Mouse (Mus musculus) liver, postnatal 0 days (tissue): ENCODE data around the gene Srebf1. TPM values are rescaled to one million over a fixed set of nuclear protein-coding genes. Genes with fewer than 3 reads are reported as not detected.
A peak's percentile ranks its signal among the peaks of the same experiment; 100 is the strongest.

Experiments
- ATAC-seq: fragments of 200-750 bp; cut with Nextera tagmentation; 2 replicates; pipeline ENCODE4 v1.8.0; 2017; ENCODE audit warnings: mild to moderate bottlenecking, moderate library complexity
- DNase-seq: peaks from one replicate; pipeline ENCODE4 v3.0.0-alpha.2; 2016
- H3K27ac ChIP-seq: fragments of 300-500 bp; sonication (generic); 2 replicates; pipeline ENCODE4 v1.5.1; 2014; ENCODE audit warnings: antibody characterized with exemption, moderate library complexity, mild to moderate bottlenecking, low read depth
- H3K27me3 ChIP-seq: fragments of 300-500 bp; sonication (generic); 2 replicates; pipeline ENCODE4 v1.6.1; 2014; ENCODE audit warnings: low read length, control low read depth, mixed read lengths; ENCODE audit not compliant: insufficient read depth
- H3K36me3 ChIP-seq: fragments of 300-500 bp; sonication (generic); replicated peaks from 2 replicates; pipeline ENCODE4 v1.6.1; 2014; ENCODE audit warnings: mild to moderate bottlenecking, control low read depth, low read length, moderate library complexity, mixed read lengths; ENCODE audit not compliant: insufficient read depth
- H3K4me1 ChIP-seq: fragments of 300-500 bp; sonication (generic); 2 replicates; pipeline ENCODE4 v1.6.1; 2014; ENCODE audit warnings: antibody characterized with exemption, mild to moderate bottlenecking, control low read depth; ENCODE audit not compliant: insufficient read depth
- H3K4me2 ChIP-seq: fragments of 300-500 bp; sonication (generic); 2 replicates; pipeline ENCODE4 v1.6.1; 2014; ENCODE audit warnings: low read depth, mild to moderate bottlenecking, low read length, moderate library complexity, mixed read lengths
- H3K4me3 ChIP-seq: fragments of 300-500 bp; sonication (generic); 2 replicates; pipeline ENCODE4 v1.5.1; 2014; ENCODE audit warnings: low read depth, low read length
- H3K9ac ChIP-seq: fragments of 300-500 bp; sonication (generic); replicated peaks from 2 replicates; pipeline ENCODE4 v1.6.1; 2014; ENCODE audit warnings: mild to moderate bottlenecking, moderate library complexity
- H3K9me3 ChIP-seq: fragments of 300-500 bp; sonication (generic); 2 replicates; pipeline ENCODE4 v1.6.1; 2016; ENCODE audit warnings: mild to moderate bottlenecking, control low read depth, low read length, mixed read lengths
- CTCF ChIP-seq: sonication (generic); IDR thresholded peaks from 2 replicates; pipeline ENCODE4 v1.5.1; 2016; ENCODE audit warnings: antibody characterized with exemption, low read depth
- EP300 ChIP-seq: IDR thresholded peaks from 2 replicates; pipeline ENCODE4 v1.6.1; 2016; ENCODE audit warnings: antibody characterized with exemption, low read depth, mild to moderate bottlenecking
- WGBS: fragments of 180-500 bp; shearing (Covaris S2); extraction: QIAGEN DNeasy Blood & Tissue Kit; methylation state at CpG from one replicate; pipeline ENCODE4 v1.1.7; 2014; ENCODE audit not compliant: insufficient replicate concordance; 5-methylcytosine and 5-hydroxymethylcytosine counted together
- polyA plus RNA-seq: library from polyadenylated mRNA; unstranded; fragments of >200 nt; fragmentation: Nextera tagmentation; extraction: Ambion mirVana; gene quantifications from 2 replicates; pipeline ENCODE4 v1.2.1, GENCODE M21; 2015

The Srebf1 gene
- polyA plus RNA-seq, 1 experiment from 2014 or later, result 21.4 TPM

DNA sequence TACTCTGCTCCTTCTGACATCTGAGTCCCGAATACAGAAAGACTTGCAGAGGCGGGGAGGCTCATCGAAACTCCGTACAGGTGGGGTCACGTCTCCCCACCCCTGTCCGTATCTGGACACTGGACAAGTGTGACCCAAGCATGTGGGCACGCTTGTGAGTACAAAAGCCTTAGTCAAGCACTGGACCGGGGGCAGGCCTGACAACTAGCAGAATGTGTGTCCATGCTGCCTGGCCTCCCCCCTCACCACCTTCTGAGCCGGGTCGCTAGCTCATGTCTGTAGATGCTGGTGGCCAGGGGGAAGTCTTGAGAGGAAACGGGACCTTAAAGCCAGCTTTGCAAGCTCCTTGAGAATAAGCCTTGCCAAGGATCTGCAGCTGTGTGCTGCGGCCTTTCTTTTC is 10.6 kb downstream of the Srebf1 start:
- H3K36me3 ChIP-seq, result peaks cover 4% of the 10 kb centered on the region
- DNase-seq, result no peak
- WGBS, result 59% methylated on average over 12 of the region's 12 CpGs
- peak overlapping the region; percentile 93; the same call in 1 of the 2 replicates for H3K27ac ChIP-seq
- TF ChIP-seq CTCF (no peak), EP300 (no peak)
- H3K4me1 ChIP-seq, result peaks cover 56% of the 10 kb centered on the region
- peak overlapping the region; percentile 8; the same call in 1 of the 2 replicates for H3K9ac ChIP-seq
- H3K9me3 ChIP-seq, result no peaks in the 10 kb centered on the region
- no peak overlapping the region for H3K4me3 ChIP-seq
- no peak overlapping the region for H3K4me2 ChIP-seq
- no peaks in the 10 kb centered on the region for H3K27me3 ChIP-seq
- no peak for ATAC-seq

DNA sequence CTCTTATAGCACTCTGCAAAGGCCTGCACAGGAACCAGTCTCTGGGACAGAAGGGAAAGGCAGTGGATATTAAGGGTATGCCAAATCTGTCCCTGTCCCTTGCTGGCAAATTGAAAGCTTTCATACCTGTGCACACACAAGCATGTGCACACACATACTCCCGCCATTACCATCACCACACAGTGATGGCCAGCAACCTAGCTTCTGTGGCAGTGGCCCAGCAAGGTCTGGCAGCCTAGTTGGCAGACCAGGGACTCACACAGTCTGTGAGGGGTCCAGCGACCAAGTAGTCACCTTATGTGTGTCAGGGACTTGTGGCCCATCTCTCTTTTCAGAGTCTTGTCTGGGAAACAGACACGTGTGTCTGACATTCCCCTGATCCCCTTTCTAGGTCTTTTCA is 11.2 kb downstream of the Srebf1 start:
- H3K4me1 ChIP-seq, result peaks cover 61% of the 10 kb centered on the region
- no peak for ATAC-seq
- 0 out of 2 replicates have a peak overlapping the region, but pooled peaks have one; percentile 26 for H3K9ac ChIP-seq
- no peaks in the 10 kb centered on the region for H3K27me3 ChIP-seq
- DNase-seq, result no peak
- peak overlapping the region; percentile 90 for H3K4me2 ChIP-seq
- no peaks in the 10 kb centered on the region for H3K9me3 ChIP-seq
- WGBS, result 64% methylated on average over 3 of the region's 3 CpGs
- TF ChIP-seq EP300 (no peak), CTCF (no peak)
- H3K4me3 ChIP-seq, result no peak overlapping the region
- peaks cover 10% of the 10 kb centered on the region for H3K36me3 ChIP-seq
- H3K27ac ChIP-seq, result peak overlapping the region; percentile 93

DNA sequence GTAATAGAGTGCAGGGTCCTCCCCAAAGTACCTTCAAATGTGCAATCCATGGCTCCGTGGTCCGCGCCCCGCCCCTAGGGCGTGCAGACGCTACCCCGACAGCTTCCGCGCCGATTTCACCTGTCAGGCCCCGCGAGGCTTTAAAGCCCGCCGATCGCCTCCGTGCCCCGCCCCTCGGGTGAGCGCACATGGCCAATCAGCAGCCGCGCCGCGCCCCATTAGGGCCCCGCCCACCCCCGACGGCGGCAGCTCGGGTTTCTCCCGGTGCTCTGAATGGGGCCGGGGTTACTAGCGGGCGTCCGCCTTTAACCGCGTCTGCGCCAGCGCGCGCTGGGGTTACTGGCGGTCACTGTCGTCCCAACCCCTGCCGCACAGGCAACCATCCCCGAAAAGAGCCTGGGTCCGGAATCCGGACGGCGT is 12.1 kb downstream of the Srebf1 start:
- H3K9ac ChIP-seq, result peak overlapping the region; percentile 69
- peaks cover 68% of the 10 kb centered on the region for H3K4me1 ChIP-seq
- H3K27me3 ChIP-seq, result no peaks in the 10 kb centered on the region
- peak overlapping the region; percentile 90 for H3K4me2 ChIP-seq
- peaks cover 18% of the 10 kb centered on the region for H3K36me3 ChIP-seq
- under 1% methylated on average over 45 of the region's 47 CpGs for WGBS
- peak; percentile 99 for DNase-seq
- ATAC-seq, result peak; percentile 95
- no peak; the same call in 1 of the 2 replicates for TF ChIP-seq EP300
- H3K9me3 ChIP-seq, result no peaks in the 10 kb centered on the region
- H3K4me3 ChIP-seq, result peak overlapping the region; percentile 56
- peak overlapping the region; percentile 93 for H3K27ac ChIP-seq

DNA sequence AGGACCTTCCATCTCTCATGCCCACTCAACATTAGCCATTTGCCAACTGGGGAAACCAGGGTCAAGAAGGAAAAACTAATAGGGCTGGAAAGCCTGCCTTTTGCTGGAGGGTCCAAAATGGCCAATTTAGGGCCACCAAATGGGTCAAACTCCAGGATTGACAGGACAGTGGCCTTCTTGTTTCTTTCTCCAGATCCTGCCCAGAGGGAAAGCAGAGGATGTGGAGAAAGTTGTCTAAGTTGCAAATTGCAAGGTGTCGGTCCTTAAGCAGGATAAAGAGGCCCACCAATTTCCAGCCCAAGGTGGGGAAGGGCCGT is 12.5 kb downstream of the Srebf1 start:
- no peaks in the 10 kb centered on the region for H3K27me3 ChIP-seq
- peak overlapping the region; percentile 90 for H3K4me2 ChIP-seq
- peaks cover 22% of the 10 kb centered on the region for H3K36me3 ChIP-seq
- peak overlapping the region; percentile 93 for H3K27ac ChIP-seq
- 0% methylated on average over 2 of the region's 2 CpGs for WGBS
- H3K9me3 ChIP-seq, result no peaks in the 10 kb centered on the region
- no peak for TF ChIP-seq CTCF
- TF ChIP-seq EP300, result no peak
- DNase-seq (no peak), ATAC-seq (no peak)
- H3K4me1 ChIP-seq, result peaks cover 70% of the 10 kb centered on the region
- peak overlapping the region; percentile 69 for H3K9ac ChIP-seq
- H3K4me3 ChIP-seq, result peak overlapping the region; percentile 56

DNA sequence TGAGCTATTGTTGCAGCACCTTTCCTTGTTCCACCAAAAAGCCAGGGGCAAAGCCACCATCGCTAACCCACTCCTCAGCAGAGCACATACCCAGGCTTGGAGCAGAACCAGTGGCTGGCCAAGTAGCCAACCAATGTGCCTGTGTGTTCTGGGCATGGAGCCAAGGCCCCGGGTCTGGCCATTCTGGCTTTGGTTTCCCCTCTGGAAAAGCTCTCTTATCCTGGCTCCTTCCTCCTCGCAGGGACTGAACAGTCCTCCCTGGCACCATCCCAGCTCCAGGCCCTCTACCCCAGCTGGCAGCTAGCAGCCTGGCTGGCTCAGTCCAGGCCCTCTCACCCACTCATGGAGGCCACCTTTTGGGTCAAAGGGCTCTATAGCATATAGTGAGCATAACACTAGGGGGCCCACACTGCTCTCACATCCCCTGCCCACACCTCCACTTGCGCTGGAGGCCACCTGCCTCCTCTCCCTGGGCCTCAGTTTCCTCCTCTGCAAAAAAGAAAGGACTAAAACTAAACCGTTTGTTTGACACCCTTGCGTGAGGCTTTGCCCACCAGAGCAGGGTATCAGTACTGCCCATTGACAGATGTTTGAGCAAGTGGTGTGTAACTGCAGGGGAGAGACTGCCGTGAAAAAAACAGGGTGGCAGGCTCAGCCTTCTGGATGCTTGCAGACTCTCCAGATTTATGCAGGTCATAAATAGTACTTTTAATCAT is 13.0 kb downstream of the Srebf1 start:
- H3K36me3 ChIP-seq, result peaks cover 27% of the 10 kb centered on the region
- peak overlapping the region; percentile 56 for H3K4me3 ChIP-seq
- H3K27me3 ChIP-seq, result no peaks in the 10 kb centered on the region
- no peak for TF ChIP-seq EP300
- TF ChIP-seq CTCF, result no peak
- H3K9ac ChIP-seq, result peak overlapping the region; percentile 69
- ATAC-seq, result no peak
- 22% methylated on average over 7 of the region's 7 CpGs for WGBS
- H3K9me3 ChIP-seq, result no peaks in the 10 kb centered on the region
- peaks cover 70% of the 10 kb centered on the region for H3K4me1 ChIP-seq
- peak overlapping the region; percentile 93 for H3K27ac ChIP-seq
- DNase-seq, result peak; percentile 78
- H3K4me2 ChIP-seq, result peak overlapping the region; percentile 90

DNA sequence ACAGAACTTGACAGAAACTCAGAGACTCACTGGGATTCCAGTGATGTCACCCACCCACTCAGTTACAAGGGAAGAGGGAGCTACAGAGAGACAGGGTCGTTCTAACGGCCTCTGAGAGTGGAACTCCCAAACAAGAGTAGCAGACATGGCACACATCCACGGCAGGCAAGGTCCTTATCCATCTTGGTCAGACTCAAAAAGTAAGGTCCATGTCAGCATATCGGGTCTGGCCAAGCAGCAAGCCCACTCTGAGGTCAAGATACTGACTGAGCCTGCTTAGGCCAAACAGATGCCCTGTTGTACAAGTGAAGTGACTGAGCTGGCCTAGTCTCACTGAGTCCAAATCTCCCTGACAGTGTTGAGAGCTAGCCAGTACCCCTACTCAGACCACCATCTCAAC is 13.7 kb downstream of the Srebf1 start:
- TF ChIP-seq CTCF (no peak), EP300 (no peak)
- ATAC-seq (no peak), DNase-seq (no peak)
- Histone ChIP-seq H3K36me3 (peaks cover 34% of the 10 kb centered on the region), H3K27ac (peak overlapping the region; percentile 93), H3K9ac (peak overlapping the region; percentile 69), H3K27me3 (no peaks in the 10 kb centered on the region), H3K4me1 (peaks cover 70% of the 10 kb centered on the region), H3K4me2 (peak overlapping the region; percentile 90), H3K4me3 (peak overlapping the region; percentile 56), H3K9me3 (no peaks in the 10 kb centered on the region)
- 28% methylated on average over 4 of the region's 4 CpGs for WGBS
